Mouse (Mus musculus): Measurements from ENCODE around the gene AA986860. TPM values are rescaled to one million over a fixed set of nuclear protein-coding genes. Genes with fewer than 3 reads are reported as not detected.

Gene AA986860
- total and polyA plus RNA-seq, 3 experiments, result 1.2 to 8.6 (median 1.2) TPM

- no peaks in the 10 kb centered on the region for H3K27me3 ChIP-seq (ENCODE audit: insufficient read depth, low read length)
- no peak for ATAC-seq (ENCODE audit: extremely low read depth, insufficient number of reproducible peaks, low FRiP score, poor library complexity, severe bottlenecking)
- no peaks in the 10 kb centered on the region for H3K9me3 ChIP-seq (replicated peaks)
- peaks cover 78% of the 10 kb centered on the region for H3K4me1 ChIP-seq (ENCODE audit: insufficient read depth, low read depth, low read length)
- TF ChIP-seq GATA1 (IDR thresholded peaks at IDR 0.05; ENCODE audit: borderline replicate concordance, low read length), result no peak
- no peak for TF ChIP-seq GATA2 (IDR thresholded peaks at IDR 0.05; ENCODE audit: borderline replicate concordance, low read depth, low read length)
- no peak for DNase-seq (ENCODE audit: low spot score)
- peak overlapping the region; percentile 58; the same call in 1 of the 2 replicates for H3K4me3 ChIP-seq (ENCODE audit: low read depth, low read length)
- peaks cover 18% of the 10 kb centered on the region for H3K36me3 ChIP-seq (replicated peaks)
These were observed 6.9 kb downstream of the AA986860 start for GRCm38 (mm10) chr1:130738551-130739106.

- peaks cover 87% of the 10 kb centered on the region for H3K4me1 ChIP-seq (ENCODE audit: insufficient read depth, low read depth, low read length)
These were observed 7.9 kb downstream of the AA986860 start for GRCm38 (mm10) chr1:130739636-130740035.

GRCm38 (mm10) chr1:130740227-130740648 lies 8.5 kb downstream of the AA986860 start:
- H3K4me1 ChIP-seq (ENCODE audit: insufficient read depth, low read depth, low read length), result peaks cover 90% of the 10 kb centered on the region
- TF ChIP-seq CTCF (IDR thresholded peaks at IDR 0.05; ENCODE audit: low read depth, low read length) (no peak), TAL1 (conservative IDR thresholded peaks at IDR 0.05; ENCODE audit: low read depth, low read length) (no peak), POLR2AphosphoS5 (IDR thresholded peaks at IDR 0.05; ENCODE audit: insufficient replicate concordance, low read depth, low read length) (no peak), GATA2 (IDR thresholded peaks at IDR 0.05; ENCODE audit: borderline replicate concordance, low read depth, low read length) (no peak), GATA1 (IDR thresholded peaks at IDR 0.05; ENCODE audit: borderline replicate concordance, low read length) (no peak)
- no peaks in the 10 kb centered on the region for H3K9me3 ChIP-seq (replicated peaks)
- peaks cover 18% of the 10 kb centered on the region for H3K36me3 ChIP-seq (replicated peaks)
- peak overlapping the region; percentile 75 for H3K4me3 ChIP-seq (ENCODE audit: low read depth, low read length)
- ATAC-seq (ENCODE audit: extremely low read depth, insufficient number of reproducible peaks, low FRiP score, poor library complexity, severe bottlenecking), result no peak
- DNase-seq (ENCODE audit: low spot score), result no peak
- no peaks in the 10 kb centered on the region for H3K27me3 ChIP-seq (ENCODE audit: insufficient read depth, low read length)

More at GRCm38 (mm10) chr1:130739636-130740035, 7.9 kb downstream of the AA986860 start:
- DNase-seq (ENCODE audit: low spot score) (no peak), ATAC-seq (ENCODE audit: extremely low read depth, insufficient number of reproducible peaks, low FRiP score, poor library complexity, severe bottlenecking) (no peak)
- Histone ChIP-seq H3K27me3 (ENCODE audit: insufficient read depth, low read length) (no peaks in the 10 kb centered on the region), H3K9me3 (replicated peaks) (no peaks in the 10 kb centered on the region), H3K4me3 (ENCODE audit: low read depth, low read length) (peak overlapping the region; percentile 75; the same call in 1 of the 2 replicates), H3K36me3 (replicated peaks) (peaks cover 18% of the 10 kb centered on the region)
- no peak for TF ChIP-seq GATA1 (IDR thresholded peaks at IDR 0.05; ENCODE audit: borderline replicate concordance, low read length)
- TF ChIP-seq POLR2AphosphoS5 (IDR thresholded peaks at IDR 0.05; ENCODE audit: insufficient replicate concordance, low read depth, low read length), result no peak
- TF ChIP-seq CTCF (IDR thresholded peaks at IDR 0.05; ENCODE audit: low read depth, low read length), result no peak

DNA sequence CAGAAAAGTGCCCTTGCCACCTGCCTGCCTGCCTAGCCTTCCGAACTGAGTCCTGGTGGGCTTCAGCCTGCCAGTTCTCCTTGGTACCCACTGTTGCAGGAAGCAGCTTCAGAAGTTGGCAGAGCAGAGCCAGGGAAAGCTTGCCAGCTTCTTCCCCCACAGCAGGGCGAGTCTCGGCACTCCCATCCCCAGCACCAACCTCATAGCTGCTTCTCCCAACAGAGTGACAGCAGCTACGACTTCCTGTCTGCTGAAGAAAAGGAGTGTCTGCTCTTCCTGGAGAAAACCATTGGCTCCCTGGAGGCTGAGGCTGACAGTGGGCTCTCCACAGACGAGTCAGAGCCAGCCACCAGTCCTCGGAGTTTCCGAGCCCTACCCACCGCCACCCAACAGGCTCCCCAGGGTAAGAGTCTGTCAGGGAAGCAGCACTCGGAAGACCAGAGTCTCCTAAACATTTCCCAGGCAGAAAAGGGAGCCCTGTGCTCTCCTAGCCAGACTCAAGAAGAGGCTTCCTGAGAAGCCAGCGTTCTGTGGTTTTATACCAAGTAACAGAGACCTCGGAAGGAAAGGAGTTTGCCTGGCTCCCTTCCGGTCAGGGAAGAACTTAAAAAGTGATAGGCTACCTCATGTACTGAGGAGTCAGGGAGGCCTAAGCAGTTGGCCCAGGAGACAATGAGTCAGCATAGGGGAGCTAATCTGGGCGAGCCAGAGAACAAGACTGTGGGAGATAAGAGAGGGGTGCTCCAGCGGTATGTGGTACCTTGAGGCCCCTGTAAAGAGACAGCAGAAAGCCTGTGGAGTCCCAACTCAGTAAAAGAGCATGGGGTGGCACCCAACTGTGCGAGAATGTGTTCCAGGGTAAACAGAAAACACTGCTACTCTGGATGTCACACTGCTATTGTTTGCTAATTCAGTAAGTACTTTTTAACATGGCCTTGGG lies 9.3 kb downstream of the AA986860 start:
- H3K4me3 ChIP-seq (ENCODE audit: low read depth, low read length), result peak overlapping the region; percentile 75
- ATAC-seq (ENCODE audit: extremely low read depth, insufficient number of reproducible peaks, low FRiP score, poor library complexity, severe bottlenecking), result peak; percentile 86
- DNase-seq (ENCODE audit: low spot score), result peak; percentile 97
- peaks cover 18% of the 10 kb centered on the region for H3K36me3 ChIP-seq (replicated peaks)
- H3K27me3 ChIP-seq (ENCODE audit: insufficient read depth, low read length), result no peaks in the 10 kb centered on the region
- TF ChIP-seq GATA2 (IDR thresholded peaks at IDR 0.05; ENCODE audit: borderline replicate concordance, low read depth, low read length) (0 out of 2 replicates have a peak, but pooled peaks have one; percentile 62), CTCF (IDR thresholded peaks at IDR 0.05; ENCODE audit: low read depth, low read length) (no peak), GATA1 (IDR thresholded peaks at IDR 0.05; ENCODE audit: borderline replicate concordance, low read length) (no peak), TAL1 (conservative IDR thresholded peaks at IDR 0.05; ENCODE audit: low read depth, low read length) (peak; percentile 96), POLR2AphosphoS5 (IDR thresholded peaks at IDR 0.05; ENCODE audit: insufficient replicate concordance, low read depth, low read length) (peak; percentile 88; the same call in 1 of the 2 replicates)
- no peaks in the 10 kb centered on the region for H3K9me3 ChIP-seq (replicated peaks)
- H3K4me1 ChIP-seq (ENCODE audit: insufficient read depth, low read depth, low read length), result peaks cover 88% of the 10 kb centered on the region

DNA sequence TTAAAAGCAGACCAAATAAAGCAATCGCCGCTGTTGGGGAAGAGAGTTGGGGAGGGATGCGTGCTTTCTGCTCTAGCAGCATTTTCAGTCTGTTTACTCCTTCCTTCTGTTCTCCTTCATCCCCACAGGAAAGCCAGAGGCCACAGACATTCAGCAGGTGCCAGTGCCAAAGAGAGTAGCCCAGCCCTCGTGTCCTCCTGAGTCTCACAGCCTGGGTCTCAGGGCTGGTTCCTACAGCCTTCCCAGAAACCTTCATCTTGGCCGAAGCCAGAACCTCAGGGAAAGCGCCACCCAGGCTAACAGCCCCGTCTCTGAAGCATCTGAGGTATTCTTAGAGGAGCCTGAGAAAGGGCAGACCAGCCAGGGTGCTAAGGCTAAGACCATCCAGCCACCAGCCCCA lies 10.4 kb downstream of the AA986860 start:
- H3K4me1 ChIP-seq (ENCODE audit: insufficient read depth, low read depth, low read length), result peaks cover 89% of the 10 kb centered on the region
- TF ChIP-seq GATA2 (IDR thresholded peaks at IDR 0.05; ENCODE audit: borderline replicate concordance, low read depth, low read length) (no peak), GATA1 (IDR thresholded peaks at IDR 0.05; ENCODE audit: borderline replicate concordance, low read length) (no peak), CTCF (IDR thresholded peaks at IDR 0.05; ENCODE audit: low read depth, low read length) (no peak), TAL1 (conservative IDR thresholded peaks at IDR 0.05; ENCODE audit: low read depth, low read length) (no peak), POLR2AphosphoS5 (IDR thresholded peaks at IDR 0.05; ENCODE audit: insufficient replicate concordance, low read depth, low read length) (no peak)
- peaks cover 15% of the 10 kb centered on the region for H3K36me3 ChIP-seq (replicated peaks)
- ATAC-seq (ENCODE audit: extremely low read depth, insufficient number of reproducible peaks, low FRiP score, poor library complexity, severe bottlenecking) (no peak), DNase-seq (ENCODE audit: low spot score) (no peak)
- no peaks in the 10 kb centered on the region for H3K27me3 ChIP-seq (ENCODE audit: insufficient read depth, low read length)
- no peaks in the 10 kb centered on the region for H3K9me3 ChIP-seq (replicated peaks)
- peak overlapping the region; percentile 2; the same call in 1 of the 2 replicates for H3K4me3 ChIP-seq (ENCODE audit: low read depth, low read length)

DNA sequence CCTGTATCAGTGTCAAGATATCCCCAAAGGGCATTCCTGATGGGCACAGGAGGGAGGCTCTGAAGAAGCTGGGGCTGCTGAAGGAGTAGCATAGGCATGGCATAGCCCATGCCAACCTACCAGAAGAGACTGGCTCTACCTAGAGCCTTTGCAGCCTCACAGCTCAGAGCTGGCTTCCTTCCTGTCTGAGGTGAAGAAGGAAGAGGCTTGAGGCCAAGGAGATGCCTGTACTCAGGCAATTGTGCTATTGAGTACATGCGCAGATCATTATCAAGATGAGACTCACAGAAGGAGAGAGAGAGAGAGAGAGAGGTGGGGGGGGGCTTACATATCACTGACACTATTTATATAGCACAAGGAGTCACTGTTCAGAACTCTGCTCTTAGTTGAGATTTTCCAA lies 12.0 kb downstream of the AA986860 start:
- H3K4me3 ChIP-seq (ENCODE audit: low read depth, low read length), result peak overlapping the region; percentile 31; the same call in 1 of the 2 replicates
- no peak for TF ChIP-seq GATA2 (IDR thresholded peaks at IDR 0.05; ENCODE audit: borderline replicate concordance, low read depth, low read length)
- no peak for TF ChIP-seq TAL1 (conservative IDR thresholded peaks at IDR 0.05; ENCODE audit: low read depth, low read length)
- no peak for TF ChIP-seq GATA1 (IDR thresholded peaks at IDR 0.05; ENCODE audit: borderline replicate concordance, low read length)
- no peak for TF ChIP-seq CTCF (IDR thresholded peaks at IDR 0.05; ENCODE audit: low read depth, low read length)
- TF ChIP-seq POLR2AphosphoS5 (IDR thresholded peaks at IDR 0.05; ENCODE audit: insufficient replicate concordance, low read depth, low read length), result no peak
- H3K36me3 ChIP-seq (replicated peaks), result no peaks in the 10 kb centered on the region
- H3K9me3 ChIP-seq (replicated peaks), result no peaks in the 10 kb centered on the region
- DNase-seq (ENCODE audit: low spot score), result no peak
- no peak for ATAC-seq (ENCODE audit: extremely low read depth, insufficient number of reproducible peaks, low FRiP score, poor library complexity, severe bottlenecking)
- H3K4me1 ChIP-seq (ENCODE audit: insufficient read depth, low read depth, low read length), result peaks cover 76% of the 10 kb centered on the region
- H3K27me3 ChIP-seq (ENCODE audit: insufficient read depth, low read length), result no peaks in the 10 kb centered on the region
